ENCODE assay signal across 12 mouse cellular contexts in the genomic region with DNA sequence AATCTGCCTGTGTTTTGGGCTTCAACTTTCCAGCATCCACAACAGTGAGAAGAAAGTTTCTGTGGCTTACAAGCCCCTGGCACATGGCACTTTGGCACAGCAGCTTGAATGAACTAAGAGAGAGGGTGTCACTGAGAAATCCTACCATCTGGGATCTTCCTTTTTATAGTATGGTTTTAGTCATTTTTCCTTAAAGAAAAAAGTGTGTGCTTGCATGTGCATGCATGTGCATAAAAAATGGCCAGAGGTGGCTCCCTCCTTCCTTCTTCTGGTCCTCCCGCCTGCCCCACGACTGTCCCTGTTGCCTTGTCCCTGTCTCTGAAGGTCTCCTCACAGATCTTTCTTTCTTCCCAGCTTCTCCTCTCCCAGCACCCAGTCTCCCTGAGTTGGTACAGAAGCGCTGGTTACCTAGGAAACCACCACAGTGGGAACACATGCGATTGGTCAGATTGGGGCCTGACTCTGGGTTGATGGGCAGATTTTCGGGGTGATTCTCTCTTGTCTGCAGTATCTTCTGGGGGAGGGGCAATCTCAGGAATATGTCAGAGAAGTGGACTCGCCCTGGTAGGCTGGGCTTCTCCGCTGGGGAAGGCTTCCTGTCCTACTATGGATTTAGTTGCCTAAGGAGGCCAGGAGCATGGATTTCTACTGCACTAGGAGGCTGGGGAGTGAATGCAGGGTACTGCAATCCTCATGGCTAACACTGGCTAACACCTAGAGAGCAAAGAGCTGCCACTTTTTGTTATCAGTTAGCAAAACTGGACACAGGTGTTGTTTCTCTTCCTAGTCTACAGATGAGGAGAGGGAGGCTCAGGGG.
A peak's percentile ranks its signal among the peaks of the same experiment; 100 is the strongest.
DNase-seq lines count a peak whose midpoint lies in the region; ATAC-seq and TF ChIP-seq lines count a peak whose summit lies in the region.
"Had no signal": no experiment of that assay in that cellular context is flagged by ENCODE, and none has a peak within 500 bp of the region (broad histone marks: within the 10 kb centered on the region; RNA-seq: fewer than 3 reads in every experiment).

No protein-coding gene starts in this region.

- H3K9me3 ChIP-seq in hindbrain, embryonic 15.5 days: no peaks in the 10 kb centered on the region
- no peaks in the 10 kb centered on the region for H3K9me3 ChIP-seq in midbrain, embryonic 13.5 days
- H3K9me3 ChIP-seq in embryonic facial prominence, embryonic 10.5 days: no peaks in the 10 kb centered on the region
- H3K9me3 ChIP-seq in lung, postnatal 0 days (ENCODE audit: low read length): no peaks in the 10 kb centered on the region
- H3K9me3 ChIP-seq: heart, embryonic 15.5 days; lung, embryonic 15.5 days had no signal

- peak; percentile 83 for ATAC-seq in hindbrain, embryonic 15.5 days (ENCODE audit: low FRiP score, low read depth)
- ATAC-seq in midbrain, embryonic 13.5 days: peak; percentile 83
- no peak for ATAC-seq in lung, postnatal 0 days

- peaks cover 16% of the 10 kb centered on the region for H3K4me1 ChIP-seq in hindbrain, embryonic 15.5 days (replicated peaks)
- peaks cover 8% of the 10 kb centered on the region for H3K4me1 ChIP-seq in midbrain, embryonic 13.5 days (replicated peaks)
- no peaks in the 10 kb centered on the region for H3K4me1 ChIP-seq in embryonic facial prominence, embryonic 10.5 days
- H3K4me1 ChIP-seq in lung, postnatal 0 days (ENCODE audit: insufficient read depth, low read depth, low read length): no peaks in the 10 kb centered on the region
- H3K4me1 ChIP-seq: heart, embryonic 15.5 days; lung, embryonic 15.5 days had no signal

- WGBS in hindbrain, embryonic 15.5 days: 32% methylated on average over 7 of the region's 7 CpGs
- WGBS in midbrain, embryonic 13.5 days: 38% methylated on average over 7 of the region's 7 CpGs
- WGBS in embryonic facial prominence, embryonic 10.5 days: 37% methylated on average over 7 of the region's 7 CpGs
- 51% methylated on average over 7 of the region's 7 CpGs for WGBS in lung, postnatal 0 days

- no peak overlapping the region for H3K4me2 ChIP-seq in hindbrain, embryonic 15.5 days
- H3K4me2 ChIP-seq in midbrain, embryonic 13.5 days (replicated peaks): no peak overlapping the region
- H3K4me2 ChIP-seq in lung, postnatal 0 days (replicated peaks; ENCODE audit: low read depth, low read length): no peak overlapping the region
- H3K4me2 ChIP-seq: heart, embryonic 15.5 days; lung, embryonic 15.5 days had no signal

- no peak for TF ChIP-seq EP300 in lung, postnatal 0 days (IDR thresholded peaks at IDR 0.05)

- H3K4me3 ChIP-seq in hindbrain, embryonic 15.5 days: no peak overlapping the region
- no peak overlapping the region for H3K4me3 ChIP-seq in midbrain, embryonic 13.5 days (replicated peaks)
- no peak overlapping the region for H3K4me3 ChIP-seq in embryonic facial prominence, embryonic 10.5 days
- H3K4me3 ChIP-seq in lung, postnatal 0 days (ENCODE audit: low read depth, low read length): no peak overlapping the region
- H3K4me3 ChIP-seq: heart, embryonic 15.5 days; lung, embryonic 15.5 days had no signal

- peak; percentile 2 for DNase-seq in embryo, embryonic 10.5 days (ENCODE audit: low spot score)
- no peak for DNase-seq in embryo, embryonic 10 days (ENCODE audit: low spot score)
- DNase-seq in brain, embryonic 18.5 days (ENCODE audit: low read depth, low spot score): peak; percentile 52
- DNase-seq in embryonic facial prominence, embryonic 10.5 days (ENCODE audit: low spot score): no peak
- no peak for DNase-seq in lung, postnatal 0 days (ENCODE audit: low spot score)
- DNase-seq in Muller cell, postnatal 12 days (ENCODE audit: inconsistent ontology term): no peak
- DNase-seq: gastrocnemius, postnatal 10 days; thymus, postnatal 4 days had no signal

- TF ChIP-seq CTCF in lung, postnatal 0 days (IDR thresholded peaks at IDR 0.05): no peak

- H3K9ac ChIP-seq in hindbrain, embryonic 15.5 days: no peak overlapping the region
- H3K9ac ChIP-seq in midbrain, embryonic 13.5 days (replicated peaks): no peak overlapping the region
- H3K9ac ChIP-seq in lung, postnatal 0 days (replicated peaks; ENCODE audit: low read depth): no peak overlapping the region
- H3K9ac ChIP-seq: heart, embryonic 15.5 days; lung, embryonic 15.5 days had no signal

- H3K27ac ChIP-seq in hindbrain, embryonic 15.5 days (replicated peaks): peak overlapping the region; percentile 16; the same call in 1 of the 2 replicates
- H3K27ac ChIP-seq in midbrain, embryonic 13.5 days: 0 out of 2 replicates have a peak overlapping the region, but pooled peaks have one; percentile 0
- H3K27ac ChIP-seq in embryonic facial prominence, embryonic 10.5 days (replicated peaks): no peak overlapping the region
- no peak overlapping the region for H3K27ac ChIP-seq in lung, postnatal 0 days (ENCODE audit: low read length)
- H3K27ac ChIP-seq: heart, embryonic 15.5 days; lung, embryonic 15.5 days had no signal

- H3K27me3 ChIP-seq in hindbrain, embryonic 15.5 days: no peaks in the 10 kb centered on the region
- no peaks in the 10 kb centered on the region for H3K27me3 ChIP-seq in midbrain, embryonic 13.5 days
- no peaks in the 10 kb centered on the region for H3K27me3 ChIP-seq in embryonic facial prominence, embryonic 10.5 days (replicated peaks; ENCODE audit: low read depth, poor library complexity, severe bottlenecking)
- no peaks in the 10 kb centered on the region for H3K27me3 ChIP-seq in lung, postnatal 0 days (replicated peaks; ENCODE audit: insufficient read depth, low read length)
- H3K27me3 ChIP-seq: heart, embryonic 15.5 days; lung, embryonic 15.5 days had no signal

- no peaks in the 10 kb centered on the region for H3K36me3 ChIP-seq in hindbrain, embryonic 15.5 days
- H3K36me3 ChIP-seq in midbrain, embryonic 13.5 days: no peaks in the 10 kb centered on the region
- no peaks in the 10 kb centered on the region for H3K36me3 ChIP-seq in embryonic facial prominence, embryonic 10.5 days (replicated peaks)
- no peaks in the 10 kb centered on the region for H3K36me3 ChIP-seq in lung, postnatal 0 days (ENCODE audit: insufficient read depth, low read length)
- H3K36me3 ChIP-seq: heart, embryonic 15.5 days; lung, embryonic 15.5 days had no signal

Comparison
In these comparisons a context has a peak if more than half of its experiments do, and no peak if none do; other contexts are left out.
1. DNase-seq: peak in embryo, embryonic 10.5 days (single experiment) and brain, embryonic 18.5 days (single experiment); none in embryo, embryonic 10 days (single experiment), embryonic facial prominence, embryonic 10.5 days (single experiment), lung, postnatal 0 days (single experiment) and Muller cell, postnatal 12 days (single experiment).
2. H3K27ac ChIP-seq: peak in hindbrain, embryonic 15.5 days (single experiment) and midbrain, embryonic 13.5 days (single experiment); none in embryonic facial prominence, embryonic 10.5 days (single experiment) and lung, postnatal 0 days (single experiment).